Mouse (Mus musculus) cerebellum, adult 2 months (tissue): ENCODE results near the gene Cers6.

Experiments
- CTCF ChIP-seq: fragments of 200-500 bp; IDR thresholded peaks from 2 replicates; pipeline ENCODE4 v1.5.1; 2011; ENCODE audit warnings: low read depth, mild to moderate bottlenecking, control low read depth, low read length, moderate library complexity, borderline replicate concordance; ENCODE audit not compliant: insufficient read depth
- POLR2A ChIP-seq: fragments of 200-500 bp; IDR thresholded peaks from 2 replicates; pipeline ENCODE4 v1.6.1; 2011; ENCODE audit warnings: low read length, control low read depth, borderline replicate concordance; ENCODE audit not compliant: insufficient read depth

- TF ChIP-seq CTCF (no peak), POLR2A (no peak)
These were observed 133.2 kb downstream of the Cers6 start for GRCm38 (mm10) chr2:68994441-68994840.
